Mouse (Mus musculus) heart, embryonic 14.5 days (tissue): ENCODE measurements around the gene Zbtb12. TPM values are rescaled to one million over a fixed set of nuclear protein-coding genes. Genes with fewer than 3 reads are reported as not detected.

Source experiments
- ATAC-seq: fragments of 200-750 bp; cut with Nextera tagmentation; 2 replicates; pipeline ENCODE4 v1.8.0; 2017; ENCODE audit warnings: low read depth, moderate TSS enrichment; ENCODE audit not compliant: insufficient number of reproducible peaks, insufficient read depth, low FRiP score
- H3K27ac ChIP-seq, 2 experiments: fragments of 200-500 bp in 1 of 2; fragments of 300-500 bp in 1 of 2; sonication (generic) in 1 of 2; replicated peaks in 1 of 2; 2 replicates each; pipeline ENCODE4 v1.5.1; 2012 to 2014; ENCODE audit warnings: low read depth in 2 of 2, low read length in 2 of 2, control low read depth in 1 of 2, mild to moderate bottlenecking in 1 of 2, mixed read lengths in 1 of 2; ENCODE audit not compliant: control insufficient read depth in 1 of 2, insufficient read depth in 1 of 2
- H3K27me3 ChIP-seq: fragments of 300-500 bp; sonication (generic); 2 replicates; pipeline ENCODE4 v1.6.1; 2014; ENCODE audit warnings: mild to moderate bottlenecking, low read length, control low read depth; ENCODE audit not compliant: control insufficient read depth, insufficient read depth
- H3K36me3 ChIP-seq: fragments of 300-500 bp; sonication (generic); 2 replicates; pipeline ENCODE4 v1.6.1; 2014; ENCODE audit warnings: mild to moderate bottlenecking, control low read depth, low read length, mixed read lengths; ENCODE audit not compliant: control insufficient read depth, insufficient read depth
- H3K4me1 ChIP-seq, 2 experiments: fragments of 200-500 bp in 1 of 2; fragments of 300-500 bp in 1 of 2; sonication (generic) in 1 of 2; 2 replicates each; pipeline ENCODE4 v1.6.1; 2012 to 2014; ENCODE audit warnings: low read length in 2 of 2, control low read depth in 1 of 2, mixed read lengths in 1 of 2; ENCODE audit not compliant: control insufficient read depth in 2 of 2, insufficient read depth in 2 of 2
- H3K4me2 ChIP-seq: fragments of 300-500 bp; sonication (generic); 2 replicates; pipeline ENCODE4 v1.6.1; 2014; ENCODE audit warnings: mild to moderate bottlenecking, low read length
- H3K4me3 ChIP-seq, 2 experiments: fragments of 200-500 bp in 1 of 2; fragments of 300-500 bp in 1 of 2; sonication (generic) in 1 of 2; 2 replicates each; pipeline ENCODE4 v1.5.1; 2012 to 2014; ENCODE audit warnings: low read length in 2 of 2, mild to moderate bottlenecking in 2 of 2, control low read depth in 1 of 2, low read depth in 1 of 2, moderate library complexity in 1 of 2; ENCODE audit not compliant: control insufficient read depth in 1 of 2, insufficient read depth in 1 of 2
- H3K9ac ChIP-seq: fragments of 300-500 bp; sonication (generic); 2 replicates; pipeline ENCODE4 v1.6.1; 2014; ENCODE audit warnings: mild to moderate bottlenecking, low read length
- H3K9me3 ChIP-seq: fragments of 300-500 bp; sonication (generic); 2 replicates; pipeline ENCODE4 v1.6.1; 2016; ENCODE audit warnings: low read length, control low read depth; ENCODE audit not compliant: control insufficient read depth
- WGBS: fragments of 180-500 bp; shearing (Covaris S2); extraction: QIAGEN DNeasy Blood & Tissue Kit; methylation state at CpG from one replicate; pipeline ENCODE4 v1.1.7; 2014; 5-methylcytosine and 5-hydroxymethylcytosine counted together
- polyA plus RNA-seq: library from polyadenylated mRNA; unstranded; fragments of >200 nt; fragmentation: Nextera tagmentation; extraction: Ambion mirVana; gene quantifications from 2 replicates; pipeline ENCODE4 v1.2.1, GENCODE M21; 2014

Gene Zbtb12
- polyA plus RNA-seq, 1 experiment from 2014 or later, result 0.53 TPM

DNA sequence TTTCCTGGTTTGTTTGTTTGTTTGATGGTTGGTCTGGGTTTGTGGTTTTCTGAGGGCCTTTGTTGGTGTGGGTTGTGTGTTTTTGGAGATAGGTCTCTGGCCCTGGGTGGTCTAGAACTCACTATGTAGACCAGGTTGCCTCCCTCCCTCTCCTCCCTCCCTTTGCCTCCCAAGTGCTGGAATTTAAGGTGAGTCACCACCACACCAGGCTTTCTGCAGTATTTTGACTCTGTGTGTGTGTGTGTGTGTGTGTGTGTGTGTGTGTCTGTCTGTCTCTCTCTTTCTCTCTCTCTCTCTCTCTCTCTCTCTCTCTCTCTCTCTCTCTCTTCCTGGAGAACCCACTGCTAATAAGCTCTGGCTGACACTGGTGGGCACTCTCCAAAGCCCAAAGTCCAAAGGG, 1.9 kb downstream of the Zbtb12 start:
- Histone ChIP-seq H3K4me2 (no peak overlapping the region), H3K9me3 (no peaks in the 10 kb centered on the region), H3K27ac (no peak overlapping the region), H3K27me3 (no peaks in the 10 kb centered on the region), H3K4me3 (no peak overlapping the region), H3K9ac (no peak overlapping the region), H3K4me1 (peaks cover 3 to 5% of the 10 kb centered on the region in 2 experiments; a peak in 2 of 4 replicates), H3K36me3 (no peaks in the 10 kb centered on the region)
- ATAC-seq, result no peak

DNA sequence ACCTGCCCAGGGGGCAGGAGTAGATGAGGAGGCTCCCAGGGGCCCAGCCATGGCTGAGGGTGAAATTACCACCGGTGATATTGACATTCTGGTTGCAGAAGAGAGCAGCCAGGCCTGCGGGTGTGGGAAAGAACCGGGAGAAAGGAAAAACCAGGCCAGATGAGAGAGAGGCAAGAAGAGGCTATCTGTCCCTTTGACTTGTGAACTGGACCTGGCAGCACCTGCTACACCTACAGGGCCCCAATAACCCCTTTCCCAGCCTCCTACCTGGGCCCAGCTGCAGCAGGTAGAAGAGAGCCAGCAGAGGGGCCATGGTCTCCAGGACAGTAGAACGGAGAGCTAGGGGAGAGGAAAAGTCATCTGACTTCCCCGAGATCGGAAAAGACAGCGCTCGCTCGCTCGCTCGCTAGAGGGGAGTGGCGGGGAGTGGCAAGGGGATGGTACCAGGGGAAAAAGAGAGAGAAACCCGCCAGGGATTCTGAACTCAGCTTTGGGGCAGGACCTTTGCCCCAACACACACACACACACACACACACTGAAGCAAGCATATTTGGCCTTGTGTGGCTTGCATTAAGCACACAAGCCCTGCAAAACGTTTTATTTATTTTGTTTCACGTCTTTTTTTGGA, 2.5 kb downstream of the Zbtb12 start, which contains the start of gene Gm20547:
TSS of gene Gm20547 (minus strand) at position 360 of the 628 bp plus-strand sequence.
- no peak within 1 kb of the TSS for H3K4me3 ChIP-seq
- no peaks in the 10 kb centered on the region for H3K27me3 ChIP-seq
- H3K9me3 ChIP-seq, result no peaks in the 10 kb centered on the region
- H3K27ac ChIP-seq, result no peak within 1 kb of the TSS
- no peak for ATAC-seq
- H3K36me3 ChIP-seq, result no peaks in the 10 kb centered on the region
- 8% methylated on average over 15 of the region's 15 CpGs for WGBS
- peak within 1 kb of the TSS; percentile 40 for H3K4me2 ChIP-seq
- H3K4me1 ChIP-seq, result peaks cover 3 to 5% of the 10 kb centered on the region in 2 experiments; a peak in 2 of 4 replicates
- no peak within 1 kb of the TSS for H3K9ac ChIP-seq

DNA sequence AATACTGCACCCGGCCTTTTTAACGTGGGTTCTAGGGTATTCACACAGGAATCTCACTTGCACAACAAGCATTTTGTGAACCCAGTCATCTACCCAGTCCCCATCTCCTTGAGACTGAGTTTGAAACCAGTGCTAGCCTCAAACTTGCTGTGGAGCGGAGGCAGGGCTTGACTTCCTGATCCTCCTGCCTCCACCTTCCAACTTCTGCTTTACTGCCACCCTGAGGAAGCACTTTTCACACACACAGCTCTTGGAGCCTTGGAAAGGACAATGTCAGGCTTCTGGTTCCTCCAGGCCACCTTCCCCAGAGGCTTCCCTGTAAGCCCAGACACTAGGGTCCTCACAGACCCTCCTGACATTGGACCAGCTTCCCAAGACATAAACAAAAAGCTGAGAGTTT, 4.0 kb downstream of the Zbtb12 start:
- no peak for ATAC-seq
- Histone ChIP-seq H3K36me3 (no peaks in the 10 kb centered on the region), H3K9ac (no peak overlapping the region), H3K4me2 (no peak overlapping the region), H3K4me1 (peaks cover 3 to 5% of the 10 kb centered on the region in 2 experiments; a peak in 2 of 4 replicates), H3K27me3 (no peaks in the 10 kb centered on the region), H3K9me3 (no peaks in the 10 kb centered on the region), H3K27ac (no peak overlapping the region), H3K4me3 (no peak overlapping the region)
- WGBS, result 66% methylated on average over 3 of the region's 3 CpGs

DNA sequence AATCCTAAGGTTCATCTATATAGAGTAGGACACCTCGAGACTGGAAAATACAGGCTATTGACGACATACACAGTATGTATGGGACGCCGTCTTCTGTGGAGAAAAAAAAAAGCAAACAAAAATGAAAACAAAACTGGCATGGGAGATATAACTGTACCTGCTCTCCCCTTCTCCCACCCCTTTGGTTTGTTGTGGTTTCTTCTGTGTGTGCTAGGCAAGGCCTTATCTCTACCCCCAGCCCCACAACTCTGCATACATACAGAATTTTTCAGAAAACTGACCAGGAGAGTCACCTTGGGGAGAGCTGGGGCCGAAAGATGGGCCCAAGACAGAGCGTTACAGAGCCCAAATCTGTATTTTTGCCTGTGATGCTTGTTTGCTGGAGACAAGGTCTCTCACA, 5.4 kb downstream of the Zbtb12 start:
- H3K4me1 ChIP-seq, result peaks cover 0 to 3% of the 10 kb centered on the region in 2 experiments; a peak in 1 of 4 replicates
- WGBS, result 85% methylated on average over 6 of the region's 6 CpGs
- ATAC-seq, result no peak
- H3K4me2 ChIP-seq, result no peak overlapping the region
- H3K9ac ChIP-seq, result no peak overlapping the region
- H3K9me3 ChIP-seq, result no peaks in the 10 kb centered on the region
- H3K36me3 ChIP-seq, result no peaks in the 10 kb centered on the region
- no peak overlapping the region for H3K27ac ChIP-seq
- H3K4me3 ChIP-seq, result no peak overlapping the region
- H3K27me3 ChIP-seq, result no peaks in the 10 kb centered on the region

DNA sequence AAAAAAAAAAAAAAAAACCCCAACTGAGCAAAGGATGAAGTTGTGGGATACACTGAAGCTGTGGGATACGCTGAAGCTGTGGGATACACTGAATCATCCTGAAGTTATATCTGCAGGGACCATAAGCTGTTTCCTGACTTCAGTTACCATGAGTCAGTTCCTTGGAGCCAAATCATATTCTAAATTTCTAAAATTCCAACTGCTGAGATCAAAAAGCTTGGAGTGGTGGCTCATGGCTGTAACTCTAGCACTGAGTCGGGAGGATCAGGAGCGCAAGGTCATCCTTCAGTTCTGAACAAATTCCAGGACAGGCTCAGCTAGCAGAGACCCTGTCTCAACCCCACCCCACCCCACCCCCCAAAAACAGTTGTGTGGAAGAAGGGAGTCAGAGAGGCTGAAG, 6.3 kb downstream of the Zbtb12 start:
- 54% methylated on average over 3 of the region's 3 CpGs for WGBS
- Histone ChIP-seq H3K4me2 (no peak overlapping the region), H3K36me3 (no peaks in the 10 kb centered on the region), H3K4me1 (peaks cover 0 to 3% of the 10 kb centered on the region in 2 experiments; a peak in 1 of 4 replicates), H3K27ac (no peak overlapping the region), H3K4me3 (no peak overlapping the region), H3K9me3 (no peaks in the 10 kb centered on the region), H3K27me3 (no peaks in the 10 kb centered on the region), H3K9ac (0 out of 2 replicates have a peak overlapping the region, but pooled peaks have one; percentile 0)
- ATAC-seq, result no peak

DNA sequence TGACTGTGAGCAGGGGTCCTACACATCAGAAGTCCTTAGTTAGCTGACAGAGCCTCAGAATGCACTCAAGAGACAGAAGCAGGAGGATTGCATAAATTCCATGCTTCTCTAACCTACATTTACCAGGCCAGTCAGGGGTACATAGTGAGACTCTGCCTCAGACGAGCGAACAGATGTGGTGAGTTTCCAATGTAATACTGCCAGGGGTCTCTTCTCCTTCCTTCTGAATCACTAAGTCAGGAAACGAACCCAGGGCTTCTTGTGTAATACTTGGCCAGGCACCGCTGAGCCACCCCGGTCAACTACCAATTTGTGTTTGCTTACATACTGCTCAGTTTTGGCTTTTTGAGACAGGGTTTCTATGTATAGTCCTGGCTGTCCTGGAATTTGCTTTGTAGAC, 8.7 kb downstream of the Zbtb12 start:
- Histone ChIP-seq H3K27ac (no peak overlapping the region), H3K4me1 (no peaks in the 10 kb centered on the region), H3K4me3 (no peak overlapping the region), H3K36me3 (no peaks in the 10 kb centered on the region), H3K9me3 (no peaks in the 10 kb centered on the region), H3K27me3 (no peaks in the 10 kb centered on the region), H3K9ac (no peak overlapping the region), H3K4me2 (no peak overlapping the region)
- no peak for ATAC-seq
- 79% methylated on average over 5 of the region's 5 CpGs for WGBS

DNA sequence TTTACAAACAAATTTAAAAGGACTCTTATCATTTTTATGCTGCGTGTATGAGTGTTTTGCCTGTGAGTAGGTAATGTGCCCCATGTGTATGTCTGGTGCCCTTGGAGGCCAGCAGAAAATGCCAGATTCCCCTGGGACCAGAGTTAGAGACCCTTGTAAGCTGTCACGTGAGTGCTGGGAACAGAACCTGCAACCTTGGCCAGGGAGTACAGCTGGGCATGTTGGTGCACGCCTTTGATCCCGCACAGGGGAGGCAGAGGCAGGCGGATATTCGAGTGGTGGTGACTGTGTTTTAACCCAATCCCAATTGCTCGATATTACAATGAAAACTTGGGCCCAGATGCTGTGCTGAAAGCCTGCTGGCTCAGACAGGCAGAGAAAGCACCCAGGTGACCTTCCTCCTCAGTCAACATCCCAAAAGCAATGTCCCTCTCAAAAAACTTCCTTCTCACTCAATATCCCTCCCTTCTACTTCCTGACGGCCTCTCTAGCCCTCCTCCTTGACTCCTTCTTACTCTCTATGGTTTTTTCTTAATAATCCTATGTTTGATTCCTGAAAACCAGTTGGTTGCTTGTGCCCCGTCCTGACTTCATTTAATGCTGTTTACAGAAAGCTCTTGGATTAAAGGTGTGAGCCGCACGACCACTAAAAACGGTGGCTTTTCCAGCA, 10.9 kb downstream of the Zbtb12 start:
- H3K27ac ChIP-seq, result no peak overlapping the region
- no peaks in the 10 kb centered on the region for H3K27me3 ChIP-seq
- no peak overlapping the region for H3K9ac ChIP-seq
- 80% methylated on average over 12 of the region's 12 CpGs for WGBS
- peaks cover 0 to 7% of the 10 kb centered on the region in 2 experiments; a peak in 1 of 4 replicates for H3K4me1 ChIP-seq
- H3K9me3 ChIP-seq, result no peaks in the 10 kb centered on the region
- H3K4me3 ChIP-seq, result no peak overlapping the region
- no peak for ATAC-seq
- H3K36me3 ChIP-seq, result no peaks in the 10 kb centered on the region
- H3K4me2 ChIP-seq, result no peak overlapping the region
